Mouse (Mus musculus) lung, postnatal 25 days (tissue): ENCODE results near the gene Cask.

Source experiments
- DNase-seq: peaks from one replicate; pipeline ENCODE4 v3.0.0; 2022; ENCODE audit warnings: low spot score

Gene Cask

GRCm38 (mm10) chrX:13467121-13467571, 384.0 kb downstream of the Cask start:
- no peak for DNase-seq
